Mouse (Mus musculus) midbrain, embryonic 12.5 days (tissue): Measurements from ENCODE around the gene Gm4553. TPM values are rescaled to one million over a fixed set of nuclear protein-coding genes. Genes with fewer than 3 reads are reported as not detected.
"Not testable (repeated sequence)": the region's sequence is repeated elsewhere in the genome, so short reads cannot be mapped to it uniquely, and the experiment has no call there.

Source experiments
- ATAC-seq: fragments of 200-750 bp; cut with Nextera tagmentation; 2 replicates; pipeline ENCODE4 v1.8.0; 2017; ENCODE audit warnings: low read depth, moderate TSS enrichment, moderate library complexity; ENCODE audit not compliant: low FRiP score
- H3K27ac ChIP-seq: fragments of 300-500 bp; sonication (generic); replicated peaks from 2 replicates; pipeline ENCODE4 v1.5.1; 2016; ENCODE audit warnings: mild to moderate bottlenecking
- H3K27me3 ChIP-seq: fragments of 300-500 bp; sonication (generic); 2 replicates; pipeline ENCODE4 v1.6.1; 2016; ENCODE audit warnings: mild to moderate bottlenecking
- H3K36me3 ChIP-seq: fragments of 300-500 bp; sonication (generic); 2 replicates; pipeline ENCODE4 v1.6.1; 2016
- H3K4me1 ChIP-seq: fragments of 300-500 bp; sonication (generic); 2 replicates; pipeline ENCODE4 v1.6.1; 2016
- H3K4me2 ChIP-seq: fragments of 300-500 bp; sonication (generic); replicated peaks from 2 replicates; pipeline ENCODE4 v1.6.1; 2016; ENCODE audit warnings: mild to moderate bottlenecking, moderate library complexity
- H3K4me3 ChIP-seq: fragments of 300-500 bp; sonication (generic); 2 replicates; pipeline ENCODE4 v1.5.1; 2016; ENCODE audit warnings: mild to moderate bottlenecking
- H3K9ac ChIP-seq: fragments of 300-500 bp; sonication (generic); replicated peaks from 2 replicates; pipeline ENCODE4 v1.6.1; 2016; ENCODE audit warnings: mild to moderate bottlenecking, moderate library complexity
- H3K9me3 ChIP-seq: fragments of 300-500 bp; sonication (generic); 2 replicates; pipeline ENCODE4 v1.6.1; 2016; ENCODE audit warnings: mild to moderate bottlenecking
- WGBS: fragments of 180-500 bp; shearing (Covaris S2); methylation state at CpG from one replicate; pipeline ENCODE4 v1.1.7; 2016; 5-methylcytosine and 5-hydroxymethylcytosine counted together
- polyA plus RNA-seq: library from polyadenylated mRNA; unstranded; fragments of >200 nt; fragmentation: Nextera tagmentation; extraction: Ambion mirVana; gene quantifications from 2 replicates; pipeline ENCODE4 v1.2.1, GENCODE M21; 2016

The Gm4553 gene
- polyA plus RNA-seq, 1 experiment from 2014 or later, result not detected

DNA sequence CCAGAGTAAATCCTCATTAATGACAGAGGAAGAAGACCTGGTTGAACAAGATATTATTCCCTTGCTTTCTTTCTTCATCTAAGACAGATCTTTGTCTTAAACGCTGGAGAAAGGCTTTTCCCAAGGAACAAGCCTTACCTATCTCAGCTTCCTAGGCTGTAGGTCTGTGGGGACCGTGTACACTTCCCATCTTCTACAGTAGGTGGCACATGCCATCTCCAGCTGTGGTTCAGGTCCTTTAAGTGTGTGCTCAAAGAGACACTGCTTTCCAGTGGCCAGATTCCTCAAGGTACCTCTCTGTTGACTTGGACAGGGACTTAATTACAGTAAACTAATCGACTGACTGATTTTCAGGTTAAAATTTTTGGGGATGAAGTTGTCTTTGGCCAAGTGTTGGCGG is 36.7 kb downstream of the Gm4553 start:
- Histone ChIP-seq H3K9ac (no peak overlapping the region), H3K27ac (no peak overlapping the region), H3K4me2 (no peak overlapping the region), H3K4me1 (no peaks in the 10 kb centered on the region), H3K36me3 (no peaks in the 10 kb centered on the region), H3K9me3 (no peaks in the 10 kb centered on the region), H3K4me3 (no peak overlapping the region), H3K27me3 (peaks cover 3% of the 10 kb centered on the region; the same call in 1 of the 2 replicates)
- no peak for ATAC-seq
- WGBS, result 55% methylated on average over 4 of the region's 4 CpGs

DNA sequence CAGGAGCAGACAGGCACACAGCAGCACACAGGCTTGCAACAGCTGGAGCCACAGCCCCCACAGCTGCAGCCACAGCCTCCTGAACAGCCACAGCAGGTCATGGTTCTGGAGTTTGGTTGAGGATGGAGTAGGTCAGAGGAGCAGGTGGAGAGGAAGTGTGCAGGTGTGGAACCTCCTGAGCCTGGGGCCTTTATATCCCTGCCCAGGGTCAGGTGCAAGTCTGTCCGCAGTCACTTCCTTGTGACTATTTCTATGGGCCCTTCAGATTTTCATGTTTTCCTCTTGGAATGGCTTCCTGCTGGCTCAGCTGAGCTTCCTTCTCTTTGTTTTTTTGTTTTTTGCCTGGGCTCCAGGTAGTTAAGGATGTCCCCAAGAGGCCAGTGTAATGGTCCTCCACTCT is 44.9 kb downstream of the Gm4553 start, which contains the start of gene Gm45618:
Gene Gm45618 (minus strand): TSS at position 101 of the 400 bp plus-strand sequence.
- H3K4me2 ChIP-seq, result not testable (repeated sequence)
- WGBS, result 91% methylated on average over 1 of the region's 1 CpGs

DNA sequence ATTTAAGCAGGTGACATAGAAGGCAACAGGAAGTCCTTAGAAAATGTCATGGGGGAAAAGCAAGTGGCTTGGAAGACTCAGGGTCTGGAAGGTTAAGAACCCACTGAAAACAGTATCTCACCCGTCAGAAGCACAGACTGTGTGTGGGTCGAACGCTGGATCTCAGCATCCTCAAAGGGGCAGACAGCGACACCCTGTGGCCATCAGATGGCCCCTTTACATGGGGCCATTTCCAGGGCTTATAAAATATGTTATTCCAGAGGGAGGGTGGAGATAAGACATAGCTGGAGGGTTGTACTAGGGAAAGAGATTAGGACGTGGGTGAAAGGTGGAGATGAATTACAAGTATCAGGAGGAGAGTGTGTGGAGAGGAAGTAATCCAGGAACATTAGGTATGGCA is 45.9 kb downstream of the Gm4553 start:
- Histone ChIP-seq H3K27ac (no peak overlapping the region), H3K9me3 (no peaks in the 10 kb centered on the region), H3K4me1 (no peaks in the 10 kb centered on the region), H3K36me3 (no peaks in the 10 kb centered on the region), H3K4me3 (no peak overlapping the region), H3K9ac (no peak overlapping the region), H3K27me3 (no peaks in the 10 kb centered on the region), H3K4me2 (no peak overlapping the region)
- no peak for ATAC-seq
- WGBS, result 20% methylated on average over 5 of the region's 5 CpGs

More for the DNA sequence above, 44.9 kb downstream of the Gm4553 start, which contains the start of gene Gm45618:
- H3K27ac ChIP-seq, H3K4me3 ChIP-seq, H3K4me1 ChIP-seq, H3K9ac ChIP-seq, H3K9me3 ChIP-seq, ATAC-seq, H3K27me3 ChIP-seq, H3K36me3 ChIP-seq: not testable (repeated sequence)

Other genes starting within 250 kb of the Gm4553 start
- gene Tollip, start 247.2 kb downstream of the Gm4553 start, polyA plus RNA-seq, result 68.0 and 68.2 TPM in 2 replicates
- gene Brsk2, start 216.0 kb downstream of the Gm4553 start, polyA plus RNA-seq, result 20.5 and 22.9 TPM in 2 replicates
- gene Mob2, start 104.7 kb downstream of the Gm4553 start, polyA plus RNA-seq, result 50.6 and 50.9 TPM in 2 replicates
- 41.5 and 44.3 TPM in 2 replicates for gene Dusp8, start 69.9 kb downstream of the Gm4553 start, polyA plus RNA-seq
- gene Gm45618, start 45.0 kb downstream of the Gm4553 start, polyA plus RNA-seq, result not detected in 2 replicates
- gene Gm39115, start 29.7 kb downstream of the Gm4553 start, polyA plus RNA-seq, result not detected in 2 replicates
- gene Gm45337, start 21.1 kb downstream of the Gm4553 start, polyA plus RNA-seq, result not detected in 2 replicates
- not detected in 2 replicates for gene Gm29735, start 8.6 kb downstream of the Gm4553 start, polyA plus RNA-seq
- gene Krtap5-2, start 10.3 kb upstream of the Gm4553 start, polyA plus RNA-seq, result not detected in 2 replicates
- not detected in 2 replicates for gene Gm10153, start 24.6 kb upstream of the Gm4553 start, polyA plus RNA-seq
- not detected in 2 replicates for gene Krtap5-3, start 35.6 kb upstream of the Gm4553 start, polyA plus RNA-seq
- gene Gm7579, start 46.1 kb upstream of the Gm4553 start, polyA plus RNA-seq, result not detected in 2 replicates
- gene Krtap5-5, start 64.2 kb upstream of the Gm4553 start, polyA plus RNA-seq, result not detected in 2 replicates
- not detected in 2 replicates for gene Gm40460, start 75.3 kb upstream of the Gm4553 start, polyA plus RNA-seq
- not detected in 2 replicates for gene Gm2431, start 92.6 kb upstream of the Gm4553 start, polyA plus RNA-seq
- not detected in 2 replicates for gene Gm4559, start 108.6 kb upstream of the Gm4553 start, polyA plus RNA-seq
- gene Krtap5-1, start 131.4 kb upstream of the Gm4553 start, polyA plus RNA-seq, result not detected in 2 replicates
- not detected in 2 replicates for gene Krtap5-4, start 137.8 kb upstream of the Gm4553 start, polyA plus RNA-seq
- 0.43 and 0.63 TPM in 2 replicates for gene Ifitm10, start 208.0 kb upstream of the Gm4553 start, polyA plus RNA-seq
- 0.56 TPM in 1 of 2 replicates, not detected in the other for gene Gm49369, start 216.9 kb upstream of the Gm4553 start, polyA plus RNA-seq
- 163 and 183 TPM in 2 replicates for gene Ctsd, start 222.3 kb upstream of the Gm4553 start, polyA plus RNA-seq